Comparison of ENCODE assay signal across 20 mouse cellular contexts in the genomic region with DNA sequence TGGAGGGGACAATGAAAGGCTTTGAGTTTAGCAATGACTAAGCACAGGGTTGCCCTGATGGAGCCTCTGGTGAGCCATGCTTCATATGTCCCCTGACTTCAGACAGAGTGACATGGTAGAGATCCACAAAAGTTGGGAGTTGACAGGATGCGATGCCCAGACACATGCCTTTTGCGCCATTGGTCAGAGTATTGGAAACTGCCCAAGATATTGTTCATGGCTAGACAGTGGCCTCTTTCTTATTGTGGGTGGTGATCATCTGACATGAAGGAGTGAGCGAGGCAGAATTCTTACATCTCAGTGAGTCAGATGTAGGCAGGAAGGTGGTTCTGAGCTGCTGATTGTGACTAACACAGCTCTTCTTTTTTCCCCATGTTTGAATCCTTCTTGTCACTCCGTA. TPM values are rescaled to one million over a fixed set of nuclear protein-coding genes. Genes with fewer than 3 reads are reported as not detected.
DNase-seq lines count a peak whose midpoint lies in the region; ATAC-seq lines count a peak whose summit lies in the region.
"Had no signal": no experiment of that assay in that cellular context is flagged by ENCODE, and none has a peak within 500 bp of the region (broad histone marks: within the 10 kb centered on the region; RNA-seq: fewer than 3 reads in every experiment).

No protein-coding gene starts in this region.

- ATAC-seq in frontal cortex, adult (ENCODE audit: low TSS enrichment) = peak; percentile 41; the same call in 1 of the 2 replicates
- ATAC-seq: CD4-positive, CD25-positive, alpha-beta regulatory T cell, adult 4 months; forebrain, embryonic 13.5 days; forebrain, embryonic 15.5 days; forebrain, postnatal 0 days had no signal

- no peak for DNase-seq in frontal cortex, postnatal 10 days (ENCODE audit: low spot score in 2 of 2)
- DNase-seq in layer of hippocampus, adult 9-11 months = peak; percentile 18
- no peak for DNase-seq in layer of hippocampus, postnatal 25 days (ENCODE audit: extremely low spot score in 1 of 2, low spot score in 1 of 2)
- DNase-seq in telencephalon, adult 2 months (ENCODE audit: low read depth, low spot score) = peak; percentile 13
- no peak for DNase-seq in left cerebral cortex, adult 9 months (ENCODE audit: low spot score in 2 of 2)
- DNase-seq: adrenal gland, adult 2 months; adrenal gland, postnatal 10 days; adrenal gland, postnatal 25 days; B cell, adult 2 months; cerebellum, adult 11-12 months; cerebellum, adult 2 months; cerebellum, adult 9-10 months; cerebellum, postnatal 10 days; cerebellum, postnatal 25 days; forebrain, postnatal 0 days had no signal

RNA-seq across cellular contexts. Expression of gene Cyb5r2, which starts 35.3 kb away (rescaled TPM):
- not detected for total RNA-seq in layer of hippocampus, postnatal 25 days (2021)
- total RNA-seq: adrenal gland, adult 2 months; adrenal gland, postnatal 10 days; adrenal gland, postnatal 25 days; forebrain, postnatal 0 days; G1E had no signal

Comparison
In these comparisons a context has a peak if more than half of its experiments do, and no peak if none do; other contexts are left out.
1. DNase-seq: peak in layer of hippocampus, adult 9-11 months (single experiment) and telencephalon, adult 2 months (single experiment); none in frontal cortex, postnatal 10 days (0 of 2), layer of hippocampus, postnatal 25 days (0 of 2) and left cerebral cortex, adult 9 months (0 of 2).